Mouse (Mus musculus) ES-CJ7 (cell line): ENCODE results near the gene Ice1.

Source experiments
- DNase-seq: peaks from one replicate; pipeline ENCODE4 v3.0.0; 2011; ENCODE audit warnings: low read depth, low spot score

Gene Ice1

DNA sequence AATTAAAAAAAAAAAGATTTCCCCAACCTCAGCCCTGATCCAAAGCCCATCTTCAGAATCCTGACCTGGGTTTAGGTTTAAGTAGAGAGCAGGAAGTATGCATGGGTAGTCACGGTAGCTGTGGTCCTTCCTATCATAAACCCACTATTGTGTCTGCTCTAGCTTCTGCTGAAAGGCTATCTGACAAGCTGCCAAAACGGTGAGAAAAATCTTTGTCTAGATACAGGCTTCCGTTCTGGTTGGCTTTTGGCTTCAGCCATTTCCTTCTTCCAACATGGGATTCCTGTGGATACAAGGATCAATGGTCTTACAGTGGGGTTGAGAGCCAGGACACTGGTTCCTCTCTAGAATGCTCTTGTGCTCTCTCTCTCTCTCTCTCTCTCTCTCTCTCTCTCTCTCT is 2.2 kb upstream of the Ice1 start:
- no peak for DNase-seq

DNA sequence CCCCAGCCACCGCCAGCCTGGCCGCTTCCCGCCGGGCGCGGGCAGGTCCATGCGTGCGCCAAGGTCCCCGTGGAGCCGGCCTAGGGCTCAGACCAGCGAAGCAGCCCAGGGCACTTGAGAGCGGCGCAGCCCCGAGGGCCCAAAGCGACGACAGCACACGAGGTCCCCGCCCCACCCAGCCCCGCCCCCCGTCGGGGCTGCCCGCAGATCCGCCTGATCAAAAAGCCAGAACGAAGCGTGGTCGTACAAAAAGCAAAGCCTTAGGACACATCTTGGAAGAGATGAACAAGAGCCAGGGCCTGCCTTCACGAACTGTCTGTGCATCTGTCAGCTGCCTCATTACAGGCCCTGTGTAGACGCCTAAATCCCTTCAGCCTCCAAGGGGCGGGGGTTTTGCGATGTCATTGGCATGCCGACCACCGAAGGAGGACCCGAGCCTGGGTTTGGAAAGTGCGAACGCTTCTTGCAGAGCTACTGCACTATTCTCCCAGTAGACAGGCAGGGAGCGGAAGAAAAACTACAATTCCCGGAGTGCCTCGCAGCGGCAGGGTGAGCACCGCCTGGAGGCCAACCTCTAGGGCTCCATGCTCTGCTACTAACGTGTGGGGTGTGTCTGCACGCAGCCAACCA is 343 bp upstream of the Ice1 start:
- peak; percentile 97 for DNase-seq

DNA sequence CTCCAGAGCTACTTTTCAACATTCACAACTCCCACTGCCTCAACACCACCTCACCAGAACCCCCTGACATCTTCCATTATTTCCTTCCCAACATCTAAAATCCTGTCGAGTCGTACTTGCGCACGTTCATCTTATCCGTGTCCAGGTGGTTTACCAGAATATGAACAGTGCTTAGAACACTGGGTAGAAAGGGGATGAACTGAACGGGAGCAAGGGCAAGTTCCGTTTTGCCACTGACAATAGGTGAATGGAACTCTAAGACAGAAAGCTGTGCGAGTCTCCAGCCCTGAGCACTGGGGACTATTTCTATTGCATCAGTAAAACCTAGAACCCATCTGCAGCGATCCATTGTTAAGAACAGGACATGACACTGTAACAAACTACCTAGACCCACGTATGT is 728 bp downstream of the Ice1 start:
- no peak for DNase-seq

DNA sequence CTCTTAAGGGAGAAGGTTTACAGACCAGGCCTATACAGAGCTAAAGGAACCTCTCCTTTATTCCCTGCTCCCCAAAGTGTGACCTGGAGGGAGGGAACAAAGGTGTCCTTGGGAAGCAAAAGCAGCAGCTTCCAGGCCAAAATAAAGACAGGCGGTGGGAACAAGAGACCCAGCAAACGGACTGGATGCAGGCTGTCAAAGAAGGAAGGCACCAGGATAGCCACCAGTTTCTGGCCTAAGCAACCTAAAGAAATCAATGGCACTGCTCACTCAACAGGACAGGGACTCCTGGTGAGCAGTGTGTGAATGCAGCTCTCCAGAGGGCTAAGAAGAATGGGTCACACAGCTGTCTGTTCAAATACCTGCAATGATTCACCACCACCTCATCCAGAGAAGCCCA is 1.8 kb downstream of the Ice1 start:
- no peak for DNase-seq

DNA sequence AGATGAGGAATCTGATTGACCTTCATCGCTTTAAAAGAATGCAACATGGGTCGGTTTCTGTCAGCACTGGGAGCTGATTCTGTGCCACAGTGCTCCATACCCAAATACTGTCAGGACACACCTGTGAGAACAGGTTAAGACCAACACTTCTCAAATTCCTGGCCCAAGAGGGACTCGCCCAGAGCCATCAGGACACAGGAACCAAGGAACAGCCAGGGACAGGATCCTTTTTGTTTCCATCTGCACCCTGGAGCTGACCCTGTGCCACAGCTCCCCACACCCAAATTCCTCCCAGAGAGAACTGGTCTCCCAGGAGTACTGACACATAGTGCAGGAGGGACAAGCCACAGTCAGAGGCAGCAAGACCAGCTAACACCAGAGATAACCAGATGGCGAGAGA is 11.0 kb downstream of the Ice1 start:
- DNase-seq: peak; percentile 77

DNA sequence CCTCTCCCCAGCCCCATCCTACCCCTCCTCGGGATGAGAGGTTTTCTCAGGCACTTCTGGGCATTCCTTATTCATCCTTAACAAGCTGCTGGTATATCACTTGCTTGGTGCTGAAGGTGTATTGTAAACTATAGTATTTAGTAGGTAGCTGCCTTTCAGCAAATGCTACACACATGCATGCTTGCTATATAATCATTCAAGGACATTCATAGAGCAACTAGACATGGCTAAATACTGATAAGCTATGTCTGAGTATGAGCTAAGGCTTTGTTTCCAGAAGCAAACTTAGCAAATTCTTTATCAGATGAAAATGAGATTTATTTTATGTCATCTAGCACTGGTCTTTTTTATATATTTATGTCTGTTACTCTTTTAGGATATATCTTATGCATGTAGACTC is 11.8 kb downstream of the Ice1 start:
- DNase-seq: no peak

DNA sequence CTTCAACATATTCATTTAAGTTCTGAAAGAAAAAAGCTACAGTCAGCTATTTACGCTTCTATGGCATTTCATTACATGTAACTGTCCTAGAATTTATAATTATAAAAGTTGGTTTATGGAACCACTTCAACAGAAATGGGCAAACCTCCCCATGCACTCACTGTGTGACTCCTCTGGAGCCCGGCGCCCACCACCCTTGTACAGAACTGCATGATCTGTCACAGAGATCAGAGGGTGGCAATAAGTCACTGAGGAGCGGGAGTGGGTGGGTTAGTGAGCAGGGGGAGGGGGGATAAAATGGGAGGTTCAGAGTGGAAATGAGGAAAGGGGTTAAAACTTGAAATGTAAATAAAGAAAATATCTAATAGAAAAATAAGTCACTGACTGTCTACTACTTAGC is 13.0 kb downstream of the Ice1 start:
- no peak for DNase-seq

DNA sequence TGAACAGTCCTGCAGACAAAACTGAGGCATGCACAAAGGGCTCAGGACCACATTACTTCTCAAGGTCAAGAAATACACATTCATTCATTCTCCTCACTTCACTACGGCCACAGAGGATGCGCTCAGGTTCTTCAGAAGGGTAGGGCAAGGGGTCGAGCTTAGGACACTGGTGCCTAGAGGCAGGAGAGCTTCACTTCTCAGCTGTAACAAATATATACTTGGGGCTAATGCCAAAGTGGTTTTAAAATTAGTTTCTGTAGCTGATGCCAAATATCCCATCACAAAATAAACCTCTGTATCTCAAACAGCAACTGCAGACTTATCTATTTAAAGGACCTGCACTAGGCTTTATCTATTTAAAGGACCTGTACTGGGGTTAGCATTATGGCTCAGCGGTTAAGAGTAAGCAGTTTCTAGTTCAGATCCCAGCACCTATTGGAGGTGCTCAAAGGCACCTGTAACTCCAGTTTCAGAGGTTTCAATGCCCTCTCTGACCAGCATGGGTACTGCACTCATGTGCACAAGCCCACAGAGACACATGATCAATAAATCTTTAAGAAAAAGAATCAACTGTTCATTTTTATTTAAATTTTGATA is 14.9 kb downstream of the Ice1 start:
- no peak for DNase-seq

DNA sequence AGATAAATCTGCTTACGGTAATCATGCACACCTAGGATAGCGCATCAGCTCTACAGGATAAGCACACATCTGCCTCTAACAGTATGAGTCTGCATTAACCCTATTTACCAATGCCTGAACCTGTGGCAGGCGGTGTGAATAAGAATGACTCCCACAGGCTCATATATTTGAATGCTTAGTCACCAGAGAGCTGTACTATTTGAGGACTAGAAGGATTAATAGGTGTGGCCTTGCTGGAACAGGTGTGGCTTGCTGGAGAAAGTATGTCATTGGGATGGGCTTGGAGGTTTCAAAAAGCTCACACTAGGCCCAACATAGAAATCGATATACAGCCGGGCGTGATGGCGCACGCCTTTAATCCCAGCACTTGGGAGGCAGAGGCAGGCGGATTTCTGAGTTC is 15.9 kb downstream of the Ice1 start:
- no peak for DNase-seq

DNA sequence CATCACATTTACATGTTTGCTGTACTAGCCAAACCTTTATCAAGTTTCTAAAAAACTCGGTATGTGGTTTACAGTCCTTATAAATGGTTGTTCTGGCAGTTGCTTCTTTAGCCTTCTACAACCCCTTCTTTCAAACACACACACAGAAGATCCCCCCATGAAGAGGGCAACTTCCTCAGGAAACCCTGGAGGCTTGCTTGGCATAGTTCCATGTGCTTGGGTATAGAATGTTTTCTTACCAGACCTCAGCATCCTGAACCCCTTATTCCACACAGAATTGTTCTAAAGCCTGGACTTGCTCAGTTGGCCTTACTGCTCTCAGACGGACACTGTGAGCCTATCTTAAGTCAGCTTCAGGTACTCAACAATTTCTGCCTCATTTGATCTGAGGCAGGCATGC is 24.6 kb downstream of the Ice1 start:
- DNase-seq: no peak

DNA sequence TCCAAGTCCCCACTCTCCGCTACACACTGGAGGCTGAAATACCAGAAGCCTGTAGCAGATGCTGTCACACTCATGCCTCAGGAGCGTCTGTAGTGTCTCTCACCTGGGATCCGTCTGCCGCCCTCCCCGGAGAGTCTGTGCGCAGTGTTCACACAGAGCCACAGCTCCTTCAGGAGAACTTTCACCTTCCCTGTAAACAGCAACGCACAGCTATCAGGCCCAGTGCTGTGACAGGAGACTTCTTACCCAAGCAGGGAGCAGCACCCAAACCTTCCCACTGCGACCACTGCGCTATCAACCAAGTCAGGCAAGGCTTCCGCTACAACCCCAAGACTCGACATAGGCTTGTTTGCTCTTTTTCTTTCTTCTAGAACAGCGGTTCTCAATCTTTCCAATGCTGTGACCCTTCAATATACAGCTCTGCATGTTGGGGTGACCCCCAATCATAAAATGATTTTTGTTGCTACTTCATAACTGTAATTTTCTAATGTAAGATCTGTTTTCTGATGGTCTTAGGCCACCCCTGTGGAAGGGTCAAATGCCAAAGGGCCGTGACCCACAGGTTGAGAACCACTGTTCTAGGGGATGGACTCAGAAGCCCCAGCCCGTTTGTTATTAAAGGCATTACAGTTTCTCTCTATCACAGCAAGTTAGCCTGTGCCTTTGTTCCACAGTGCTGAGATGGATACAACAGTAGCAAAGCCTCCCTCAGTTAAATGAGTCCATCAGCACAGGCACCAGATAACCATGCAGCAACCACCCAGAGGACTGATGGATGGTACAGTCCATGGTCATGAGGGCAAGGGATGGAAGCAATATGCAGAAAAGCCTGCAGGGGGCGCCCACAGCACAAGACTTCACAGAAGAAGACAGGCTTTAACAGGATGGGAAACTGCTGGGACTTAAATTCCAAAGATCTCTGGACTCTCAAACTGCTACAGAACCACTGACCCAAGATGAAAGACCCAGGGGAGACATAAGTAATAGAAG is 26.7 kb downstream of the Ice1 start:
- DNase-seq: peak; percentile 74

DNA sequence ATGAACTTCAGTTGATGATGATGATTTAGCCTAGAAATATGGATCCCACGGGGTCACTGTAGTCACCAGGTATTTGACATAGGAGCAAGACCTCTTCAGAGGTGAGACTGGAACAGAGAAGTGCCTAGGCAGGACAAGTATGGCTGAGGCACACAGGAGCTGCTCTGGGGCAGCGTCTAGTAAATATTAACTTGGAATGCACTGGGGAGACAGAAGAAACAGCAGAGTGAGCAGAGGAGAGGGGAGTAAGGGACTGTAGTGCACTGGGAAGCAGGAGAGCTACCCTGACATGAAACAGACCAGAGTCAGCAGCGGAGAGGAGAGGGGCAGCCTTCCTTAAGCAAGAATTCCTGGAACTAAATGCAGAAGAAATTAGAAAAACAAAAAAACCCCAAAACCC is 27.8 kb downstream of the Ice1 start:
- DNase-seq: no peak

DNA sequence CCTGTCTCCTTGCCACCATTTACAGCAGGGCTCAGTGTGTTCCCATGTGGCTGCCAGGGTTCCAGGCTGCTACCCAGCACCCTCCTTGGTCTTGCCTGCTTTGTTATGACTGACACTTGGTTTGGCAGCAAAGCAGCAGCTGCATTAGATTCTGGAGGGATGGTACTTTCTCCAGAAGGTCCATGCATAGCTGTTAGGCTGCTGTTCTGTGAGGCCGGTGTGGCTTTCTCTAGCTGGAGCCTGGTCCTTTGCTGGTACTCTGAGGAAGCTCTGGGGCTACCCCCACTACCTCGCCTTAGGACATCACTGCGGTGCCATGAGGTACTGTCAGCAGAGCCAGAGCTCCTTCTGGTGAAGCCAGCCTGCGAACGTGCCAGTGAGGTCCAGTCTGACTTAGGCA is 32.1 kb downstream of the Ice1 start:
- DNase-seq: no peak

DNA sequence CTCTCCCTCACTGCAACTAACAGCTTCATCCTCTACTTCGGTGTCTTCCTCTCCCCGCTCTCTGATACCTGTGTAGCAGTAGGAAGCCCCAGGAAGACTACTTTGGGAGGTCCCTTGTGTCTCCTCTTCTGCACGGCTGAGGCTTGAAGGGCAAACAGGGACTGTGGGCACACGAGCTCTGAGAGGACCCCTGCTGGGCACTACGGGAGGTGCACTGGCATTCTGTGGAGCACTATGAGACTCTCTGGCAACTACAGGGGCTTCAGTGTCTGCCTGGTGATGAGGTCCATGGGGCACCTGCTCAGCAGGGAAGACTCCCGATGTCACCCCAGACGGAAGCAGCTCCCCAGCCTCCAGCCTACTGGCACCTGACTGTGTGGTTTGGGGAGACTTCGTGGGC is 32.7 kb downstream of the Ice1 start:
- DNase-seq: peak; percentile 28

DNA sequence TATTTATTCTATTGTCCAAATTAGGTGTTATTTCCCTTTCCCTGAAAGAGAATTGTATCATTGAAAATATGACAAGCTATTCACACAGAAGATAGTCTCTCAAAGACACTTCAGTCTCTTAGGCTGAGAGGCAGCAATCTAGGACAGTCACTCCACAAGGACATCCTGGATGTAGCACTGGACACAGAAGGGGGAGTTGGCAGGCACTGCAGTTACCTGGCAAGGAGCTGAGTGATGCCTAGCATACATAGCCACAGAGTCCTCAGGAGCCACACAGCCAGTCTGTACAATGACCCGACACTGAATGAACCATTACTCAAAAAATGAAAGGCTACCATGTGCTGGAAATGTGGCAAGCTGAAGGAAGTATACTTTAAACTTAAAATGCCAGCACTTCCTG is 35.9 kb downstream of the Ice1 start:
- DNase-seq: no peak

DNA sequence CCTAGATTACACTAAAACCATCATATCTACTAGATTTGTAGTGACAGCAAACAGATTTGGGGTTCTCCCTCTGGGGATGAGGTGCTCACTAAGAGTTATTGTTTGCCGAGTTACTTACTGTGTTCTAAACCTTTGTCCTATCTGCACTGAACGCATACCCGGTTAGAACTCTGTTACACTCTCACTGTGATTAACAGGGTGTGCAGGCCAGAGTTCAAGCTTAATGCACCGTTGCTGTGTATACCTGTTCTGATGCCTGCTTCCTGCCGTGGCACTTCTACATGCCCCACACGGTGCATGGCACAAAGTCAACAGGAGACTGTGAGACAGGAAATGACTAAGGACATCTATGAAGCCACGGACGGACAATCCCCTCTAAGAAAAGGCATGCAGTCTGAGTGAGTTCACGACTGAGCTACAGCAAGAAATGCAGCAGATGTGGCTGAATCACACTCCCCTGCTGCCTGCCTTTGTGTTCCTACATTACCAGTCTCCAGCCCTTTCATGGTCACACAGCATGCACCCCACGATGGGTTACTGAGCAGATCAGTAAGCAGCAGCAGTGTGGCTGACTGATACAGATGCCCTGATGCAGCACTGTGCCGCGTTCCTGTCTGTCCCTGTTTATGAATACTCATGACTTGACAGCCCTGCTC is 37.3 kb downstream of the Ice1 start:
- DNase-seq: no peak

DNA sequence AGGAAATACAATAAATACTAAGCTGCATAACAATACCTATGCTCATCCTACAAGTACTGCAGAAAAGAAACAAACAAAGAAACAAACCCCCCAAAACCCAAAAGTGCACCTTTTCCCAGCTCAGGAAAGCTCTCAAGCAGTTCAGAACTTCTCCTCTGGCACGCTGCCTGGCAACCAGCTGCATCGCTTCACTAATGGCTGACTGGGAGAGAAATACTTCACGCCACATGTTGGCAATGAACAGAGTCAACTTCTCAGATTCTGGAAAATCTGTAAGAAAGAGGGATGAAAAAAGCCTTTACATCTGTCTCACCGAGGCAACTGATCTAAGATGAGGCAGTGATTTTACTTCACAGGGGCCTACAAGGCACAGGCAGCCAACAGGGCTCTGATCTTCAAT is 38.5 kb downstream of the Ice1 start:
- no peak for DNase-seq

DNA sequence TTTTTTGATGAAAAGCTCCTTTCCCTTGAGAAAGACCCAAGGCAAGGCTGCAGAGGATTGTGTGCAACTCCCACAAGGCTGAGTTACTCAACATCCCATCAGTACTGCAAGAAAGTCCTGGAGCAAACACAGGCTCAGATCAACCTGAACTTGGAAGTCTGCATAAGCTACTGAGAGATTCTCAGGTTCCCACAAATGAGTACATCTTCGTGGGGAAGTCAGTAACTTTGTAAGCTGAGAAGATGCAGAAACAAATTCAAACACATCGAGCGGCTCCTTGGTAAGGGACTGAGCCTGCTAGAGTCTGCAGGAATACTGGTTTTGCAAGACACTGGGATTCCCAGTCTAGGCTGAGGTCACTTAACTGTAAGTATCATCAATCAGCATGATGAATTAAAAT is 40.5 kb downstream of the Ice1 start:
- DNase-seq: no peak

DNA sequence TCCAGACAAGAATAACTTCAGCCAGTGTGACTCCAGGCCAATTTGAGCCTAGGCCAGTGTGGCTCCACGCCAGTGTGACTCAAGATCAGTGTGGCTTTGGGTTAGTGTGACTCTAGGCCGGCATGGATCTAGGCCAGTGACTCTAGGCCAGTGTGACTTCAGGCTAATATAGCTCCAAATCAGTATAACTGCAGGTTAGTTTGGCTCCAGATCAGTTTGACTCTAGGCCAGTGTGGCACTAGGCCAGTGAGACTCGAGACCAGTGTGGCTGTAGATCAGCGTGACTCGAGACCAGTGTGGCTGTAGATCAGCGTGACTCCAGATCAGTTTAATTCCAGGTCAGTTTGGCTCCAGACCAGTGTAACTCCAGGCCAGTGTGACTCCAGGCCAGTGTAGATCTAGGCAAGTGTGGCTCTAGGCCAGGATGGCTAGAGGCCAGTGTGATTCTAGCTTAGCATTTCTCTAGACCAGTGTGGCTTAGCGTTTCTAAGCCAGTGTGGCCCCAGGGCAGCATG is 47.1 kb downstream of the Ice1 start:
- DNase-seq: no peak

DNA sequence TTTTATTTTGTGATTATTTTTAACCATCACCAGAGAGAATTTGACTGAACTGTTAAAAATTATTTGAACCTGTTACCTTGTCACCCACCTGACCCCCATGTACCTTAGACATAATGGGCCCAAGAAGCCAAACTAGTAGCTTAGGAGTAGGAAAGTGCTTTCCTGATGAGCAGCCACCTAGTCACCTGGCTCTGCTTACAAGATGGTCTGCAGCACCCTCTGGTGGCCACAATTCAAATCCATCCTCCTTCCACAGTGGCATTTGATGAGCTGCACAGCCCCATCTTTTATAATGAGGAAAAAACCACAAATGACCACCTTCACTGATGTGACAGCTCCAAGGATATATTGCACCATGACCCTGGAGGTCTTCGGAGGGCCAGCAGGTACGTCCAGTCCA is 50.5 kb downstream of the Ice1 start:
- DNase-seq: peak; percentile 65

DNA sequence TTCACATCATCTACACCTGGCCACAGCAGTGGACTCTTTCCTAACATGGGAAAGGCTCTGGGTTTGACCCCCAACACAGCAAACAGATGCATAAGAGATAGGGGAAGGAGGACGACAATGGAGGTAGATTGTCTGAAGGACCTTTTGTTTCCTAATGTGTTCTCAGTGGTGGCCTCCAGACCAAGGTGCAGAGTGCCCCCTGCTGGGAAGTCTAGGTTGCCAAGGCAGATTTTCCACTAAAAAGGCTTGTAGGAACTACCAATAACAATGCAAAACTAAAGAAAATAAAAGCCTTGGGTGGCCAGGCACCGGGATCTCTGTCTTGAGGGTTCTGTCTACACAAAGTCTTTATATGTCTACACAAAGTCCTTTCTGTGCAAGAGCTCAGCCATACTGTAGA is 54.9 kb downstream of the Ice1 start:
- DNase-seq: peak; percentile 30

DNA sequence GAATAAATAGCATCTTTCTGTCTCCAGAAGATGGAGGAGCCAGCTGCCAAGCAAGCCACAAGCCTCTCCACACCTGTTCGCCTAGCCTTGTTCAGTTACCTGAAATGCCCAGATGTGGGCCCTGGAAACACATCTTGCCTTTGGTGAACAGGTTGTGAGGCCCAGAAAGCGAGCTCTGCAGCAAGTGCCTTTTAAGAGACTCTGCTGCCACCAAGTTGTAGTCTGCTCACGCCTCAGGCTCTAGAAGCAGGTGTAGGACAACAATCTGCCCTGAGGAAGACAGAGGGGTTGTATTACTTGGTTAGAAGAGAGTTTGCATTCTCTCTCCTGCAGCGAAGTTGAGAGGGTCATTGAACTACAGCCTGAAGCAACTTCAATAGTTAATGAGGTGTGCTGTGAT is 55.9 kb downstream of the Ice1 start:
- no peak for DNase-seq
